Mouse (Mus musculus): Measurements from ENCODE around the gene Azin2. TPM values are rescaled to one million over a fixed set of nuclear protein-coding genes. Genes with fewer than 3 reads are reported as not detected.

Azin2 gene
- total and polyA plus RNA-seq, 2 experiments from 2014 or later = 21.7 to 29.3 TPM

- 42% methylated on average over 11 of the region's 11 CpGs for WGBS
- peak; percentile 76 for TF ChIP-seq CTCF (IDR thresholded peaks at IDR 0.05)
- no peak overlapping the region for H3K4me2 ChIP-seq (ENCODE audit: low read depth, low read length, poor library complexity, severe bottlenecking)
- H3K27me3 ChIP-seq (ENCODE audit: insufficient read depth, low read length) = no peaks in the 10 kb centered on the region
- H3K9me3 ChIP-seq (ENCODE audit: low read length) = no peaks in the 10 kb centered on the region
- ATAC-seq (ENCODE audit: low FRiP score) (0 out of 2 replicates have a peak, but pooled peaks have one; percentile 60), DNase-seq (ENCODE audit: low spot score) (peak; percentile 75)
- no peaks in the 10 kb centered on the region for H3K36me3 ChIP-seq (ENCODE audit: insufficient read depth, low read length)
- H3K4me1 ChIP-seq (ENCODE audit: insufficient read depth, low read length) = peaks cover 8% of the 10 kb centered on the region; the same call in 1 of the 2 replicates
- H3K9ac ChIP-seq (replicated peaks; ENCODE audit: low read length, poor library complexity, severe bottlenecking) = no peak overlapping the region
- H3K27ac ChIP-seq (ENCODE audit: low read depth, low read length) = no peak overlapping the region
- no peak overlapping the region for H3K4me3 ChIP-seq (ENCODE audit: low read depth, low read length)
Observed at GRCm38 (mm10) chr4:128957155-128957911, 4.9 kb downstream of the Azin2 start.

DNA sequence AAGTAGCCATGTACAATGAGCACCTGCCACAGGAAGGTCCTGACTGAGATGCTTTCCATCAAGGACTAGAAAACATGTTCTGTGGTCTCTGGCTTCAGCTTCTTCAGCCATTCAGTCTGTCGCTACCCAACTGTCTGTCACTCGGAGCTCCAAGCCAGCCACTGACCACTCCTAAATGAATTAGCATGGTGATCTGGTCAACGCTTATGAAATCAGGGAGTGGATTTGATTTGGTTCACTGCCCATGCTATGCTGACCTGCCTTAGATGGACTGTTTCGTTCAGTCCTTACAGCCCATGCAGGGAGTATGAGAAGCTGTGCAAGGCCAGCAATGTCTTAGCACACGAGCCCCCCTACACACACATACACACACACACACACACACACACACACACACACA is 8.4 kb downstream of the Azin2 start:
- TF ChIP-seq CTCF (IDR thresholded peaks at IDR 0.05) = no peak
- H3K4me2 ChIP-seq (ENCODE audit: low read depth, low read length, poor library complexity, severe bottlenecking) = no peak overlapping the region
- H3K9me3 ChIP-seq (ENCODE audit: low read length) = no peaks in the 10 kb centered on the region
- H3K27me3 ChIP-seq (ENCODE audit: insufficient read depth, low read length) = no peaks in the 10 kb centered on the region
- WGBS = 76% methylated on average over 5 of the region's 5 CpGs
- ATAC-seq (ENCODE audit: low FRiP score) (no peak), DNase-seq (ENCODE audit: low spot score) (no peak)
- H3K9ac ChIP-seq (replicated peaks; ENCODE audit: low read length, poor library complexity, severe bottlenecking) = no peak overlapping the region
- H3K4me3 ChIP-seq (ENCODE audit: low read depth, low read length) = no peak overlapping the region
- H3K36me3 ChIP-seq (ENCODE audit: insufficient read depth, low read length) = no peaks in the 10 kb centered on the region
- H3K27ac ChIP-seq (ENCODE audit: low read depth, low read length) = no peak overlapping the region
- H3K4me1 ChIP-seq (ENCODE audit: insufficient read depth, low read length) = peaks cover 3% of the 10 kb centered on the region; the same call in 1 of the 2 replicates

- H3K4me1 ChIP-seq (ENCODE audit: insufficient read depth, low read length) = peaks cover 3% of the 10 kb centered on the region; the same call in 1 of the 2 replicates
- 79% methylated on average over 5 of the region's 5 CpGs for WGBS
- H3K27ac ChIP-seq (ENCODE audit: low read depth, low read length) = no peak overlapping the region
- H3K27me3 ChIP-seq (ENCODE audit: insufficient read depth, low read length) = no peaks in the 10 kb centered on the region
- DNase-seq (ENCODE audit: low spot score) = peak; percentile 65
- no peak for ATAC-seq (ENCODE audit: low FRiP score)
- no peak overlapping the region for H3K4me3 ChIP-seq (ENCODE audit: low read depth, low read length)
- TF ChIP-seq CTCF (IDR thresholded peaks at IDR 0.05) = no peak
- no peak overlapping the region for H3K4me2 ChIP-seq (ENCODE audit: low read depth, low read length, poor library complexity, severe bottlenecking)
- no peaks in the 10 kb centered on the region for H3K36me3 ChIP-seq (ENCODE audit: insufficient read depth, low read length)
- no peak overlapping the region for H3K9ac ChIP-seq (replicated peaks; ENCODE audit: low read length, poor library complexity, severe bottlenecking)
- no peaks in the 10 kb centered on the region for H3K9me3 ChIP-seq (ENCODE audit: low read length)
Observed at GRCm38 (mm10) chr4:128950461-128950860, 11.8 kb downstream of the Azin2 start.

DNA sequence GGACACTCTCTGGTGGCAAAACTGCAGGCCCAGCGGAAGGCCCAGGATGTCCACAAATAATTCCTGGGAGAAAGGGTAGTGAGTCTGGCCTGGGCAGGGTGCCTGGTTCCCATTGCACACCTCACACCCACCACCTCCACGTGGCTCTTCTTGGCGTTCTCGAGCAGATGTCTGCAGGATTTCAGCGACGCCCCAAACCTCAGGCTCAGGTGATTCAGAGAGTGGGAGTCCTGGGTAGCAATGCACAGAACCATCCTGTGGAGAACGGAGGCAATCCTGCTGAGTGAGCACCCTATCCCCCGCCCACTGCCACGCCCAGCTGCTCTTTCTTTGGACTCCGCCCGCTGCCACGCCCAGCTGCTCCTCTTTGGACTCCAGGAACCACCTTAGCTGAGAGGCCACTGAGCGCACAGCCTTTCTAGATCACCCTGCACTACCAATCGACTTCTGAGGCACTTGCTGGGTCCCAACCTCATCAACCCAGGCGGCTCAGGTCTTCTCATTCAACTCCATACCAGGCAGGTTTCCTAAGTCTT is 12.7 kb downstream of the Azin2 start:
- H3K27me3 ChIP-seq (ENCODE audit: insufficient read depth, low read length) = no peaks in the 10 kb centered on the region
- H3K9ac ChIP-seq (replicated peaks; ENCODE audit: low read length, poor library complexity, severe bottlenecking) = no peak overlapping the region
- WGBS = 52% methylated on average over 15 of the region's 15 CpGs
- H3K27ac ChIP-seq (ENCODE audit: low read depth, low read length) = no peak overlapping the region
- no peaks in the 10 kb centered on the region for H3K36me3 ChIP-seq (ENCODE audit: insufficient read depth, low read length)
- TF ChIP-seq CTCF (IDR thresholded peaks at IDR 0.05) = no peak
- no peaks in the 10 kb centered on the region for H3K9me3 ChIP-seq (ENCODE audit: low read length)
- H3K4me1 ChIP-seq (ENCODE audit: insufficient read depth, low read length) = no peaks in the 10 kb centered on the region
- DNase-seq (ENCODE audit: low spot score) = no peak
- H3K4me2 ChIP-seq (ENCODE audit: low read depth, low read length, poor library complexity, severe bottlenecking) = no peak overlapping the region
- ATAC-seq (ENCODE audit: low FRiP score) = no peak
- H3K4me3 ChIP-seq (ENCODE audit: low read depth, low read length) = no peak overlapping the region

- H3K9me3 ChIP-seq (ENCODE audit: low read length) = no peaks in the 10 kb centered on the region
- H3K4me1 ChIP-seq (ENCODE audit: insufficient read depth, low read length) = no peaks in the 10 kb centered on the region
- ATAC-seq (ENCODE audit: low FRiP score) (no peak), DNase-seq (ENCODE audit: low spot score) (peak; percentile 57)
- 32% methylated on average over 6 of the region's 6 CpGs for WGBS
- peak; percentile 68 for TF ChIP-seq CTCF (IDR thresholded peaks at IDR 0.05)
- H3K36me3 ChIP-seq (ENCODE audit: insufficient read depth, low read length) = no peaks in the 10 kb centered on the region
- H3K4me3 ChIP-seq (ENCODE audit: low read depth, low read length) = no peak overlapping the region
- no peak overlapping the region for H3K4me2 ChIP-seq (ENCODE audit: low read depth, low read length, poor library complexity, severe bottlenecking)
- no peak overlapping the region for H3K27ac ChIP-seq (ENCODE audit: low read depth, low read length)
- H3K9ac ChIP-seq (replicated peaks; ENCODE audit: low read length, poor library complexity, severe bottlenecking) = no peak overlapping the region
- no peaks in the 10 kb centered on the region for H3K27me3 ChIP-seq (ENCODE audit: insufficient read depth, low read length)
Observed at GRCm38 (mm10) chr4:128948137-128948674, 14.0 kb downstream of the Azin2 start.

Measured in midbrain, postnatal 0 days (tissue).